Mouse (Mus musculus): Measurements from ENCODE around the gene Tspan4. TPM values are rescaled to one million over a fixed set of nuclear protein-coding genes. Genes with fewer than 3 reads are reported as not detected.
A peak's percentile ranks its signal among the peaks of the same experiment; 100 is the strongest.

Tspan4 gene
- polyA plus RNA-seq, 1 experiment from 2014 or later, result 75.1 TPM

DNA sequence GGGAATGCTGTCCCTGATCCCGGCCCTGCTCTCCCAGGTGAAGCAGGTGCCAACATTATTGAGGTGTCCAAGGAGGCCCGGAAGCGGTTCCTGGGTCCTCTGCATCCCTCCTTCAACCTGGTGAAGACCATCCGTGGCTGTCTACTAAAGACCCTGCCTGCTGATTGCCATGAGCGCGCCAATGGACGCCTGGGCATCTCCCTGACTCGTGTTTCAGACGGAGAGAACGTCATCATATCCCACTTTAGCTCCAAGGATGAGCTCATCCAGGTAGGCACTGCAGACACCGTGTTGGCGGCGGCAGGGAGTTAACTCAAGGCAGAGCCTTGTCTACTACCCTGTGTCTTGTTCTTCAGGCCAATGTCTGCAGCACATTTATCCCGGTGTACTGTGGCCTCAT is 17.8 kb upstream of the Tspan4 start:
- ATAC-seq (replicated peaks; ENCODE audit: low FRiP score, low TSS enrichment, low read depth) (no peak), DNase-seq (ENCODE audit: low spot score) (no peak)
- peaks cover 4% of the 10 kb centered on the region; the same call in 1 of the 2 replicates for H3K36me3 ChIP-seq (ENCODE audit: control insufficient read depth, insufficient read depth, low read length)
- H3K27ac ChIP-seq (ENCODE audit: low read depth), result no peak overlapping the region
- H3K9me3 ChIP-seq (ENCODE audit: control insufficient read depth, low read length), result no peaks in the 10 kb centered on the region
- H3K4me1 ChIP-seq (replicated peaks; ENCODE audit: control insufficient read depth, insufficient read depth, low read length), result peaks cover 7% of the 10 kb centered on the region; the same call in 1 of the 2 replicates
- H3K27me3 ChIP-seq (replicated peaks; ENCODE audit: control insufficient read depth, insufficient read depth, low read length), result peaks cover 28% of the 10 kb centered on the region
- H3K9ac ChIP-seq (ENCODE audit: low read length), result no peak overlapping the region
- 92% methylated on average over 14 of the region's 14 CpGs for WGBS
- no peak overlapping the region for H3K4me2 ChIP-seq (ENCODE audit: low read length)
- H3K4me3 ChIP-seq (ENCODE audit: low read depth, low read length), result no peak overlapping the region

DNA sequence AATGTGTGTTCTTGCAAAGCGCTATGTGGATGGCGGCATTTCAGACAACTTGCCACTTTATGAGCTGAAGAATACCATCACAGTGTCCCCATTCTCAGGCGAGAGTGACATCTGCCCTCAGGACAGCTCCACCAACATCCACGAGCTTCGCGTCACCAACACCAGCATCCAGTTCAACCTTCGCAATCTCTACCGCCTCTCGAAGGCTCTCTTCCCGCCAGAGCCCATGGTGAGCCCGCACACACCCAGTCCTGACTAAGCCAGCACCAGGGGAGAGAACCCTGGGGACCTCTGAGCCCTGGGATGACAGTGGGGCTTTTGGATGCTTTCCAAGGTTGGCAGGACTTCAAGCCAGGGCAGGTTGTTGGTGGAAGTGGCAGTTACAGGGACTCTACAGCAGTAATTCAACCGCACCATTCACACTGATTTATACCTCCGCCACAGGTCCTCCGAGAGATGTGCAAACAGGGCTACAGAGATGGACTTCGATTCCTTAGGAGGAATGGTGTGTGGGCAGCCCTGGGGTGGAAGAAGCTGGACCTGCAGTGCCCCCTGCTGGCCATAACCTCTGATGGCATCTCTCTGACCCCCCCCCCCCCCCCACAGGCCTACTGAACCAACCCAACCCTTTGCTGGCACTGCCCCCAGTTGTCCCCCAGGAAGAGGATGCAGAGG is 16.9 kb upstream of the Tspan4 start:
- Histone ChIP-seq H3K4me3 (ENCODE audit: low read depth, low read length) (no peak overlapping the region), H3K4me2 (ENCODE audit: low read length) (no peak overlapping the region), H3K9ac (ENCODE audit: low read length) (no peak overlapping the region), H3K36me3 (ENCODE audit: control insufficient read depth, insufficient read depth, low read length) (0 out of 2 replicates have a peak, but pooled peaks cover 3% of the 10 kb centered on the region), H3K9me3 (ENCODE audit: control insufficient read depth, low read length) (no peaks in the 10 kb centered on the region), H3K4me1 (replicated peaks; ENCODE audit: control insufficient read depth, insufficient read depth, low read length) (peaks cover 7% of the 10 kb centered on the region; the same call in 1 of the 2 replicates), H3K27ac (ENCODE audit: low read depth) (no peak overlapping the region), H3K27me3 (replicated peaks; ENCODE audit: control insufficient read depth, insufficient read depth, low read length) (peaks cover 37% of the 10 kb centered on the region)
- ATAC-seq (replicated peaks; ENCODE audit: low FRiP score, low TSS enrichment, low read depth) (no peak), DNase-seq (ENCODE audit: low spot score) (no peak)
- WGBS, result 77% methylated on average over 15 of the region's 15 CpGs

DNA sequence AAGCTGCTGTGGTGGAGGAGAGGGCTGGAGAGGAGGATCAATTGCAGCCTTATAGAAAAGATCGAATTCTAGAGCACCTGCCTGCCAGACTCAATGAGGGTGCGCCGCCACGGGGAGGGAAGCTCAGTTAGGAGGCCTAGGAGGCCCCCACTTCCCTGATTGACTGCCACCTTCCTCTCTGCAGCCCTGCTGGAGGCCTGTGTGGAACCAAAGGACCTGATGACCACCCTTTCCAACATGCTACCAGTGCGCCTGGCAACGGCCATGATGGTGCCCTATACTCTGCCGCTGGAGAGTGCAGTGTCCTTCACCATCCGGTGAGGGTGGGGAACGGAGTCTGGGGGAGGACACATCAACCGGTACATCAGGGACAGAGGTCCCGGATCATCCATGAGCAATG is 16.4 kb upstream of the Tspan4 start:
- no peak for ATAC-seq (replicated peaks; ENCODE audit: low FRiP score, low TSS enrichment, low read depth)
- WGBS, result 91% methylated on average over 11 of the region's 11 CpGs

DNA sequence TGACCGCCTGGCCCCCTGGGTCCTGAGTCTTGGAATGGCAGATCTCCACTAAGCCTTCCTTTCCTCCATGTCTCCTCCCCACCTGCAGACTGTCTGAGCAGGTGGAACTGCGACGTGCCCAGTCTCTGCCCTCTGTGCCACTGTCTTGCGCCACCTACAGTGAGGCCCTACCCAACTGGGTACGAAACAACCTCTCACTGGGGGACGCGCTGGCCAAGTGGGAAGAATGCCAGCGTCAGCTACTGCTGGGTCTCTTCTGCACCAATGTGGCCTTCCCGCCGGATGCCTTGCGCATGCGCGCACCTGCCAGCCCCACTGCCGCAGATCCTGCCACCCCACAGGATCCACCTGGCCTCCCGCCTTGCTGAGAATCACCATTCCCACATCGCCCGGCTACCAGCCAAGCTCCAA is 15.7 kb upstream of the Tspan4 start:
- Histone ChIP-seq H3K9me3 (ENCODE audit: control insufficient read depth, low read length) (no peaks in the 10 kb centered on the region), H3K4me2 (ENCODE audit: low read length) (no peak overlapping the region), H3K36me3 (ENCODE audit: control insufficient read depth, insufficient read depth, low read length) (0 out of 2 replicates have a peak, but pooled peaks cover 3% of the 10 kb centered on the region), H3K9ac (ENCODE audit: low read length) (no peak overlapping the region), H3K27me3 (replicated peaks; ENCODE audit: control insufficient read depth, insufficient read depth, low read length) (peaks cover 49% of the 10 kb centered on the region), H3K4me3 (ENCODE audit: low read depth, low read length) (no peak overlapping the region), H3K27ac (ENCODE audit: low read depth) (no peak overlapping the region), H3K4me1 (replicated peaks; ENCODE audit: control insufficient read depth, insufficient read depth, low read length) (peaks cover 7% of the 10 kb centered on the region; the same call in 1 of the 2 replicates)
- WGBS, result 88% methylated on average over 17 of the region's 17 CpGs
- no peak for DNase-seq (ENCODE audit: low spot score)
- no peak for ATAC-seq (replicated peaks; ENCODE audit: low FRiP score, low TSS enrichment, low read depth)

More for the DNA sequence above, 16.4 kb upstream of the Tspan4 start:
- Histone ChIP-seq H3K27ac (ENCODE audit: low read depth) (no peak overlapping the region), H3K4me1 (replicated peaks; ENCODE audit: control insufficient read depth, insufficient read depth, low read length) (peaks cover 7% of the 10 kb centered on the region; the same call in 1 of the 2 replicates), H3K36me3 (ENCODE audit: control insufficient read depth, insufficient read depth, low read length) (0 out of 2 replicates have a peak, but pooled peaks cover 3% of the 10 kb centered on the region), H3K9me3 (ENCODE audit: control insufficient read depth, low read length) (no peaks in the 10 kb centered on the region), H3K9ac (ENCODE audit: low read length) (no peak overlapping the region), H3K4me2 (ENCODE audit: low read length) (no peak overlapping the region), H3K27me3 (replicated peaks; ENCODE audit: control insufficient read depth, insufficient read depth, low read length) (peaks cover 42% of the 10 kb centered on the region), H3K4me3 (ENCODE audit: low read depth, low read length) (no peak overlapping the region)
- no peak for DNase-seq (ENCODE audit: low spot score)

DNA sequence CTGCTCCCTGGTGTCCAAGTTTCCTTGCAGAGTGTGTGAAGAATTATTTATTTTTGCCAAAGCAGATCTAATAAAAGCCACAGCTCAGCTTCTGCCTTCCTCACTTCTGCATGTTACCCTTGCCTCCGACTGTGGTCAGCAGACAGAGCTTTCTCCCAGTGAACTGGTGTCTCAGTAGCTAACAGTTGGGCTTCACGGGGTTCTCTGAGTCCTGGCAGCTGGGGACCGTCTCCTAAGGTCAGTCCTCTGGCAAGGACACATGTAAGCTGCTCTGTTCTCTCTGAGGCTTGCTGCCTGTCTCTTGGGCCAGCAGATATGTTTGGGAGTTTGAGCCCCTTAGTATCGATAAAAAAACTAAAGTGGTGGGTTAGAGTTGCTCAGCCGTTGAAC is 15.0 kb upstream of the Tspan4 start:
- no peak overlapping the region for H3K27ac ChIP-seq (ENCODE audit: low read depth)
- H3K4me1 ChIP-seq (replicated peaks; ENCODE audit: control insufficient read depth, insufficient read depth, low read length), result peaks cover 13% of the 10 kb centered on the region
- no peak overlapping the region for H3K4me3 ChIP-seq (ENCODE audit: low read depth, low read length)
- 0 out of 2 replicates have a peak, but pooled peaks cover 3% of the 10 kb centered on the region for H3K36me3 ChIP-seq (ENCODE audit: control insufficient read depth, insufficient read depth, low read length)
- no peak overlapping the region for H3K4me2 ChIP-seq (ENCODE audit: low read length)
- WGBS, result 57% methylated on average over 5 of the region's 5 CpGs
- DNase-seq (ENCODE audit: low spot score) (no peak), ATAC-seq (replicated peaks; ENCODE audit: low FRiP score, low TSS enrichment, low read depth) (no peak)
- no peaks in the 10 kb centered on the region for H3K9me3 ChIP-seq (ENCODE audit: control insufficient read depth, low read length)
- H3K27me3 ChIP-seq (replicated peaks; ENCODE audit: control insufficient read depth, insufficient read depth, low read length), result peaks cover 55% of the 10 kb centered on the region
- no peak overlapping the region for H3K9ac ChIP-seq (ENCODE audit: low read length)

DNA sequence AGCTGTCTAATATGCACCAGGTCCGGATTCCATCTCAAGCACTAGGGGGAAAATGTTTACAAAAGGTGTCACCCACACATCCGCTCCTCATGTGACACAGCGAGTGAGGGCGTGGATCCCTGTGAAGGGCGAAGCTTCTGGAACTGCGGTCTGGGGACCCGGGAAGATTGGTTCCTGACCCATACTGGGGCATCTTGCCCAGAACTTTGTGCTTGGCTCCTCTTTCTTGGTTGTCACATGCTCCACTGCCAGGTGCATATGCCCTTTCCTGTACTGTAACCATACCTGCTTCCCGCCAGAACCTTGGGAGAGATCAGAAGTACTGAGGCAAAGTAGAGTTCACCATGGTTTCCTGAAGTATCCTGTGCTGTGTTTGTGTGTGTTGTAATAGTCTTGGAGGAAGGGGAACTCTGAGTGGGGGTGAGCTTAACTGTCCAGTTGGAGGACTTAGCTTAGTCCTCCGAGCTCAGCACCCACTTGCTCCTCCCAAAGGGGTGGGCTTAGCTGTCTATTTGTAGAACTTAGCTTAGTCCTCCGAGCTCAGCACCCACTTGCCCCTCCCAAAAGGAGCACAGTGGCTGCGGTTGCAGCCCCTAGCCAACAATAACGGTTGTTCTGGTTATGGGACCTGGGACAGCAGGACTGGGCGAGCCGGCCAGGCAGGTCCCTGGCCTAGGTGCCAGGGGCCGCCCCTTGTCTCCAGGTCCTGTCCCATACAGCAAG is 14.5 kb upstream of the Tspan4 start, which contains the start of gene Cracr2b:
TSS of gene Cracr2b (plus strand) at position 704 of the 723 bp plus-strand sequence.
- Histone ChIP-seq H3K4me2 (ENCODE audit: low read length) (peak within 1 kb of the TSS; percentile 69), H3K9ac (ENCODE audit: low read length) (peak within 1 kb of the TSS; percentile 40), H3K36me3 (ENCODE audit: control insufficient read depth, insufficient read depth, low read length) (0 out of 2 replicates have a peak, but pooled peaks cover 3% of the 10 kb centered on the region), H3K27me3 (replicated peaks; ENCODE audit: control insufficient read depth, insufficient read depth, low read length) (peaks cover 58% of the 10 kb centered on the region), H3K9me3 (ENCODE audit: control insufficient read depth, low read length) (no peaks in the 10 kb centered on the region), H3K4me3 (ENCODE audit: low read depth, low read length) (peak within 1 kb of the TSS; percentile 36), H3K4me1 (replicated peaks; ENCODE audit: control insufficient read depth, insufficient read depth, low read length) (peaks cover 16% of the 10 kb centered on the region), H3K27ac (ENCODE audit: low read depth) (no peak within 1 kb of the TSS)
- WGBS, result 54% methylated on average over 15 of the region's 15 CpGs
- ATAC-seq (replicated peaks; ENCODE audit: low FRiP score, low TSS enrichment, low read depth) (no peak), DNase-seq (ENCODE audit: low spot score) (no peak)

DNA sequence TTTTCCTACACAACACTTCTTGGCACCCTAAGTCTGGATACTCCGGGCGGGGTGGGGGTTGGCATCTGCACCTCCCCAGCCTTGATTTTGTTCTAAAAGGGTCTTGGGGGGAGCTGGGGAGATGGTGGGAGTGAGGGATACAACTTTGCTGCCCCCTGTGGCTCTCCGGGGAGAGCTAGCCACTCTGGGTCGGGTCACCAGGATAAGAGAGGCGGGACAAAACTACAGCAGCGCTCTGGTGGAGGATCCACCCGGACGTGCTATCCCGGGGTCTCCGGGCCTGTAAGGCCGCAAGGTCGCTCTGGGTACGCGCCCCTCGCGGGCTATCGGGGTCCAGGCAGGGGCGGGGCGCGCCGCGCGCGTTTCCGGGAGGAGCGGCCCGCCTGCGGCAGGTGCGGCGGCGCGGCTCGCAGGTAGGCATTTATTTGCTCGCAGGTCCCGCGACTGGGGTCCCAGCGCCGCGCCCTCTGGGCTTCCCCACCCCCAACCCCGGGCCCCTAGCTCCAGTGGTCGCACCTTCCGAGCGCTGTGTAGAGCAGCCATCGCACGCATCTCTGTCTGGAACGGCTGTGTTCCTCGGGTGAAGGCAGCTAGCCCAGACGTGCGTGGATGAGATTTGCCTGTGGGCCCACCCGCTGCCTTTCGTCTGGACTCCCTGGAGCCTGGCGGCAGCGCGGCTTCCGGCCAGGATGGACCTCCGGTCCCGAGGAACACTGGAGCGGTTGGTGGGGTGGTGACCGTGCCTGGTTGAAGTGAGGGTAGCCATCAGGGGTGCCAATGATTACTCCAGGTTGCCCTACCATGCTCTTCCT is 13.3 kb upstream of the Tspan4 start:
- peak overlapping the region; percentile 40 for H3K9ac ChIP-seq (ENCODE audit: low read length)
- no peak overlapping the region for H3K27ac ChIP-seq (ENCODE audit: low read depth)
- no peak for DNase-seq (ENCODE audit: low spot score)
- 0 out of 2 replicates have a peak, but pooled peaks cover 3% of the 10 kb centered on the region for H3K36me3 ChIP-seq (ENCODE audit: control insufficient read depth, insufficient read depth, low read length)
- H3K27me3 ChIP-seq (replicated peaks; ENCODE audit: control insufficient read depth, insufficient read depth, low read length), result peaks cover 64% of the 10 kb centered on the region
- peaks cover 14% of the 10 kb centered on the region for H3K4me1 ChIP-seq (replicated peaks; ENCODE audit: control insufficient read depth, insufficient read depth, low read length)
- no peak; the same call in 1 of the 2 replicates for ATAC-seq (replicated peaks; ENCODE audit: low FRiP score, low TSS enrichment, low read depth)
- H3K4me3 ChIP-seq (ENCODE audit: low read depth, low read length), result peak overlapping the region; percentile 36
- no peaks in the 10 kb centered on the region for H3K9me3 ChIP-seq (ENCODE audit: control insufficient read depth, low read length)
- H3K4me2 ChIP-seq (ENCODE audit: low read length), result peak overlapping the region; percentile 69
- 2% methylated on average over 59 of the region's 59 CpGs for WGBS

DNA sequence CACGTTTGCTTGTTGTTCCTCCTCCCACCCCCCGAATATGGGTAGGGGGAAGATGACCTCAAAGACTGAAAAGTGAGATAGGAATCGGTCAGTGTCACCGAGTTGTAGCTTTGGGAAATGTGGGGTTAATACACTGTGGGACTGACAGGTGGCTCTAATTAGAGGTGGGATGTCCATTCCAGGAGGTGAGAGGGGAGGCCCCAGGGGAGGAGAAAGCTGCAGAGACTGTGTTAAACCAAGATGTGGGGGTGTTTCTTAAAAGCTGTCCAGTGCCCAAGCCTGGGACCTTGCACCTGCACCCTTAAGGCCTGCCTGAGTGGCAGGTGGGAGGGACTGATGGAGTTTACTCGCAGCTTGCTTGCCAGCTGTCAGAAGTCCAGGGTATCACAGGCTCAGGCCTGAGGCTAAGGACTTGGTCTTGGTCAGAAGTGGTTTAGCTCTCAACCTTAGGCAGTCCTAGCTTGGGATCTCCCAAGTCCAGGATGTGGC is 12.7 kb upstream of the Tspan4 start:
- Histone ChIP-seq H3K4me1 (replicated peaks; ENCODE audit: control insufficient read depth, insufficient read depth, low read length) (peaks cover 18% of the 10 kb centered on the region), H3K4me3 (ENCODE audit: low read depth, low read length) (peak overlapping the region; percentile 36), H3K9me3 (ENCODE audit: control insufficient read depth, low read length) (no peaks in the 10 kb centered on the region), H3K9ac (ENCODE audit: low read length) (peak overlapping the region; percentile 40; the same call in 1 of the 2 replicates), H3K36me3 (ENCODE audit: control insufficient read depth, insufficient read depth, low read length) (0 out of 2 replicates have a peak, but pooled peaks cover 3% of the 10 kb centered on the region), H3K27ac (ENCODE audit: low read depth) (no peak overlapping the region), H3K27me3 (replicated peaks; ENCODE audit: control insufficient read depth, insufficient read depth, low read length) (peaks cover 64% of the 10 kb centered on the region), H3K4me2 (ENCODE audit: low read length) (peak overlapping the region; percentile 69)
- DNase-seq (ENCODE audit: low spot score) (no peak), ATAC-seq (replicated peaks; ENCODE audit: low FRiP score, low TSS enrichment, low read depth) (no peak)
- WGBS, result 21% methylated on average over 5 of the region's 5 CpGs

Measured in intestine, embryonic 14.5 days (tissue).